ENCODE assay signal across 27 mouse cellular contexts in genomic region chr17:66120701-66121100, GRCm38 (mm10). TPM values are rescaled to one million over a fixed set of nuclear protein-coding genes. Genes with fewer than 3 reads are reported as not detected.
DNase-seq lines count a peak whose midpoint lies in the region; ATAC-seq and TF ChIP-seq lines count a peak whose summit lies in the region.
"Had no signal": no experiment of that assay in that cellular context is flagged by ENCODE, and none has a peak within 500 bp of the region (broad histone marks: within the 10 kb centered on the region; RNA-seq: fewer than 3 reads in every experiment).

No protein-coding gene starts in this region.

- H3K36me3 ChIP-seq in MEL (ENCODE audit: control insufficient read depth in 1 of 2, insufficient read depth in 2 of 2, low read length in 2 of 2), result peaks cover 0 to 14% of the 10 kb centered on the region in 2 experiments; a peak in 3 of 4 replicates

- peak; percentile 36 for DNase-seq in adrenal gland, adult 2 months
- DNase-seq in adrenal gland, adult 18-20 months (ENCODE audit: low spot score in 2 of 2), result no peak
- DNase-seq in cerebellum, adult 2 months, result peak; percentile 43 to 59
- DNase-seq in cerebellum, adult 9-10 months, result no peak
- no peak for DNase-seq in MEL (ENCODE audit: low read depth, low spot score)
- peak; percentile 52 for DNase-seq in brain, adult 2 months (ENCODE audit: low read depth, low spot score)
- DNase-seq: embryo, embryonic 11 days; gastrocnemius, adult 2 months; gastrocnemius, postnatal 36 days; heart, postnatal 10 days; kidney, adult 9 months; kidney, postnatal 10 days; lung, postnatal 36 days; right cerebral cortex, adult 18-20 months; spleen, adult 18-20 months; thymus, postnatal 14 days had no signal

- peaks cover 19% of the 10 kb centered on the region for H3K79me2 ChIP-seq in MEL (ENCODE audit: control insufficient read depth, insufficient read depth, low read length, poor library complexity)

- 67% methylated on average over 1 of the region's 1 CpGs for WGBS in cerebellum, adult 2 months

- no peak for TF ChIP-seq CTCF in cerebellum, adult 2 months (IDR thresholded peaks at IDR 0.05; ENCODE audit: borderline replicate concordance, insufficient read depth, low read depth, low read length)
- TF ChIP-seq CTCF in MEL (IDR thresholded peaks at IDR 0.05 in 2 of 3, conservative IDR thresholded peaks at IDR 0.05 in 1 of 3; ENCODE audit: control insufficient read depth in 1 of 3, insufficient read depth in 1 of 3, low read depth in 2 of 3, low read length in 3 of 3, poor library complexity in 1 of 3, severe bottlenecking in 1 of 3), result no peak

- no peaks in the 10 kb centered on the region for H3K27me3 ChIP-seq in cerebellum, adult 2 months (ENCODE audit: control insufficient read depth, insufficient read depth, low read length)
- H3K27me3 ChIP-seq in MEL (ENCODE audit: control insufficient read depth in 1 of 2, insufficient read depth in 2 of 2, low read length in 2 of 2), result no peaks in the 10 kb centered on the region
- H3K27me3 ChIP-seq: CH12.LX; embryonic facial prominence, embryonic 12.5 days; forebrain, embryonic 15.5 days; heart, embryonic 13.5 days; limb, embryonic 12.5 days; neural tube, embryonic 12.5 days had no signal

- TF ChIP-seq POLR2A in cerebellum, adult 2 months (IDR thresholded peaks at IDR 0.05; ENCODE audit: borderline replicate concordance, insufficient read depth, low read length), result no peak
- TF ChIP-seq POLR2A in MEL (IDR thresholded peaks at IDR 0.05; ENCODE audit: control insufficient read depth in 1 of 2, insufficient read depth in 1 of 2, low read depth in 1 of 2, low read length in 2 of 2, poor library complexity in 1 of 2), result no peak

- peaks cover 25% of the 10 kb centered on the region for H3K4me1 ChIP-seq in cerebellum, adult 2 months (ENCODE audit: control insufficient read depth, insufficient read depth, low read length)
- H3K4me1 ChIP-seq in MEL (ENCODE audit: control insufficient read depth in 1 of 2, insufficient read depth in 2 of 2, low read length in 2 of 2), result peaks cover 8 to 19% of the 10 kb centered on the region in 2 experiments

- peak overlapping the region; percentile 27; the same call in 1 of the 2 replicates for H3K27ac ChIP-seq in cerebellum, adult 2 months (ENCODE audit: insufficient read depth, low read length)
- no peak overlapping the region for H3K27ac ChIP-seq in MEL (ENCODE audit: control insufficient read depth, low read depth, low read length)
- H3K27ac ChIP-seq: embryonic facial prominence, embryonic 12.5 days; forebrain, embryonic 15.5 days; gastrocnemius, adult 2 months; heart, embryonic 13.5 days; hindbrain, embryonic 14.5 days; limb, embryonic 12.5 days; neural tube, embryonic 12.5 days had no signal

- no peak for TF ChIP-seq EP300 in MEL (IDR thresholded peaks at IDR 0.05; ENCODE audit: low read depth in 1 of 2, low read length in 2 of 2)

- no peaks in the 10 kb centered on the region for H3K9me3 ChIP-seq in MEL (replicated peaks; ENCODE audit: insufficient read depth, low read length)
- H3K9me3 ChIP-seq: embryonic facial prominence, embryonic 12.5 days; forebrain, embryonic 15.5 days; heart, embryonic 13.5 days; limb, embryonic 12.5 days; neural tube, embryonic 12.5 days had no signal

- ATAC-seq in monocyte, adult 5-6 weeks (replicated peaks; ENCODE audit: insufficient number of reproducible peaks, low FRiP score, low TSS enrichment, poor library complexity, severe bottlenecking), result no peak
- ATAC-seq: forebrain, embryonic 15.5 days; intestine, postnatal 0 days; midbrain, embryonic 16.5 days had no signal

- H3K9ac ChIP-seq in MEL (ENCODE audit: control insufficient read depth, low read depth, low read length, poor library complexity, severe bottlenecking), result no peak overlapping the region
- H3K9ac ChIP-seq: embryonic facial prominence, embryonic 12.5 days; forebrain, embryonic 15.5 days; heart, embryonic 13.5 days; hindbrain, embryonic 14.5 days; limb, embryonic 12.5 days; neural tube, embryonic 12.5 days had no signal

- H3K4me3 ChIP-seq in cerebellum, adult 2 months (replicated peaks; ENCODE audit: insufficient read depth, low read depth, low read length), result no peak overlapping the region
- no peak overlapping the region for H3K4me3 ChIP-seq in MEL (ENCODE audit: control insufficient read depth in 1 of 2, insufficient read depth in 1 of 2, low read depth in 2 of 2, low read length in 2 of 2)
- H3K4me3 ChIP-seq: embryonic facial prominence, embryonic 12.5 days; forebrain, embryonic 15.5 days; gastrocnemius, adult 2 months; heart, embryonic 13.5 days; limb, embryonic 12.5 days; myocyte; neural tube, embryonic 12.5 days had no signal

- no peak for TF ChIP-seq RAD21 in MEL (IDR thresholded peaks at IDR 0.05; ENCODE audit: low read depth, low read length)

TF ChIP-seq in MEL, 35 proteins besides CTCF, POLR2A, EP300 and RAD21:
- TF ChIP-seq ZKSCAN1 (IDR thresholded peaks at IDR 0.05; ENCODE audit: low read depth, low read length), result no peak
- TF ChIP-seq TAL1 (IDR thresholded peaks at IDR 0.05; ENCODE audit: low read length), result 0 out of 2 replicates have a peak, but pooled peaks have one; percentile 24

RNA-seq across cellular contexts. Expression of gene Ddx11, which starts 2.6 kb away (rescaled TPM):
- 1 to 10 TPM; 2.5 to 4.7 TPM for total RNA-seq in adrenal gland, adult 2 months (2021)
- 2.8 and 4.6 TPM in 2 replicates for polyA plus RNA-seq in adrenal gland, adult 2 months (2012; rRNA removed)
- 1 to 10 TPM; 3.7 to 4.2 TPM for total RNA-seq in adrenal gland, adult 18-20 months (2021)
- 3.9 and 5.8 TPM in 2 replicates for polyA plus RNA-seq in cerebellum, adult 2 months (2012; rRNA removed)
- total RNA-seq in MEL (2012; rRNA removed), result 26.9 and 27.2 TPM in 2 replicates
- 10 to 100 TPM in 1 of 2 experiments, not detected in 1; 32.7 TPM for polyA plus RNA-seq in MEL (2012; ENCODE audit: insufficient read depth in 1 of 2, insufficient read length in 2 of 2, low read depth in 1 of 2, low replicate concordance in 2 of 2, missing spikeins in 1 of 2)
- total RNA-seq in monocyte, adult 5-6 weeks (2017), result 4.5 to 12.8 TPM (median 8.1 TPM) in 3 replicates

RNA-seq across cellular contexts. Expression of gene Washc1, which starts 9.4 kb away (rescaled TPM):
- 10 to 100 TPM; 33.6 to 34.3 TPM for total RNA-seq in adrenal gland, adult 2 months (2021)
- polyA plus RNA-seq in adrenal gland, adult 2 months (2012; rRNA removed), result 37.7 and 43.4 TPM in 2 replicates
- 10 to 100 TPM; 34.0 to 36.6 TPM for total RNA-seq in adrenal gland, adult 18-20 months (2021)
- 52.5 and 53.4 TPM in 2 replicates for polyA plus RNA-seq in cerebellum, adult 2 months (2012; rRNA removed)
- 37.0 and 37.8 TPM in 2 replicates for total RNA-seq in MEL (2012; rRNA removed)
- polyA plus RNA-seq in MEL (2012; ENCODE audit: insufficient read depth in 1 of 2, insufficient read length in 2 of 2, low read depth in 1 of 2, low replicate concordance in 2 of 2, missing spikeins in 1 of 2), result 10 to 100 TPM in 1 of 2 experiments, not detected in 1; 58.6 TPM
- total RNA-seq in monocyte, adult 5-6 weeks (2017), result 15.0 to 43.3 TPM (median 25.2 TPM) in 3 replicates

RNA-seq across cellular contexts. Expression of gene Ndufv2, which starts 19.3 kb away (rescaled TPM):
- total RNA-seq in adrenal gland, adult 2 months (2021), result 100 to 1,000 TPM; 422 to 433 TPM
- 27.6 and 29.0 TPM in 2 replicates for polyA plus RNA-seq in adrenal gland, adult 2 months (2012; rRNA removed)
- 100 to 1,000 TPM; 362 to 532 TPM for total RNA-seq in adrenal gland, adult 18-20 months (2021)
- polyA plus RNA-seq in cerebellum, adult 2 months (2012; rRNA removed), result 241 and 269 TPM in 2 replicates
- total RNA-seq in MEL (2012; rRNA removed), result 150 and 169 TPM in 2 replicates
- polyA plus RNA-seq in MEL (2012; ENCODE audit: insufficient read depth in 1 of 2, insufficient read length in 2 of 2, low read depth in 1 of 2, low replicate concordance in 2 of 2, missing spikeins in 1 of 2), result 100 to 1,000 TPM in 1 of 2 experiments, not detected in 1; 178 TPM
- 97.5 to 124 TPM (median 101 TPM) in 3 replicates for total RNA-seq in monocyte, adult 5-6 weeks (2017)

RNA-seq across cellular contexts. Expression of gene Ankrd12, which starts 43.8 kb away (rescaled TPM):
- 10 to 100 TPM; 24.1 to 30.1 TPM for total RNA-seq in adrenal gland, adult 2 months (2021)
- 1.1 and 2.3 TPM in 2 replicates for polyA plus RNA-seq in adrenal gland, adult 2 months (2012; rRNA removed)
- total RNA-seq in adrenal gland, adult 18-20 months (2021), result 10 to 100 TPM; 25.2 to 32.1 TPM
- 25.5 and 28.1 TPM in 2 replicates for polyA plus RNA-seq in cerebellum, adult 2 months (2012; rRNA removed)
- total RNA-seq in MEL (2012; rRNA removed), result 9.6 and 10.0 TPM in 2 replicates
- 10 to 100 TPM in 1 of 2 experiments, not detected in 1; 13.3 TPM for polyA plus RNA-seq in MEL (2012; ENCODE audit: insufficient read depth in 1 of 2, insufficient read length in 2 of 2, low read depth in 1 of 2, low replicate concordance in 2 of 2, missing spikeins in 1 of 2)
- 60.7 to 91.8 TPM (median 63.4 TPM) in 3 replicates for total RNA-seq in monocyte, adult 5-6 weeks (2017)

Comparison
In these comparisons a context has a peak if more than half of its experiments do, and no peak if none do; other contexts are left out.
1. DNase-seq: peak in adrenal gland, adult 2 months (single experiment), cerebellum, adult 2 months (2 of 2) and brain, adult 2 months (single experiment); none in adrenal gland, adult 18-20 months (0 of 2), cerebellum, adult 9-10 months (single experiment) and MEL (single experiment).